Mouse (Mus musculus) heart, postnatal 0 days (tissue): ENCODE results near the gene Pgm2l1. TPM values are rescaled to one million over a fixed set of nuclear protein-coding genes. Genes with fewer than 3 reads are reported as not detected.

Source experiments
- ATAC-seq: fragments of 200-750 bp; cut with Nextera tagmentation; 2 replicates; pipeline ENCODE4 v1.8.0; 2017; ENCODE audit warnings: low read depth, moderate number of reproducible peaks, moderate library complexity; ENCODE audit not compliant: insufficient read depth
- DNase-seq: peaks from one replicate; pipeline ENCODE4 v3.0.0-alpha.2; 2016; ENCODE audit warnings: low spot score
- H3K27ac ChIP-seq: fragments of 300-500 bp; sonication (generic); 2 replicates; pipeline ENCODE4 v1.5.1; 2014; ENCODE audit warnings: low read depth, mild to moderate bottlenecking
- H3K27me3 ChIP-seq: fragments of 300-500 bp; sonication (generic); 2 replicates; pipeline ENCODE4 v1.6.1; 2014; ENCODE audit warnings: low read length, mixed read lengths; ENCODE audit not compliant: control insufficient read depth, insufficient read depth
- H3K36me3 ChIP-seq: fragments of 300-500 bp; sonication (generic); replicated peaks from 2 replicates; pipeline ENCODE4 v1.6.1; 2014; ENCODE audit warnings: low read length, mixed read lengths; ENCODE audit not compliant: control insufficient read depth, insufficient read depth
- H3K4me1 ChIP-seq: fragments of 300-500 bp; sonication (generic); 2 replicates; pipeline ENCODE4 v1.6.1; 2014; ENCODE audit warnings: antibody characterized with exemption; ENCODE audit not compliant: control insufficient read depth, insufficient read depth
- H3K4me2 ChIP-seq: fragments of 300-500 bp; sonication (generic); 2 replicates; pipeline ENCODE4 v1.6.1; 2014; ENCODE audit warnings: low read depth, mild to moderate bottlenecking, low read length, moderate library complexity
- H3K4me3 ChIP-seq: fragments of 300-500 bp; sonication (generic); 2 replicates; pipeline ENCODE4 v1.5.1; 2014; ENCODE audit warnings: low read depth, low read length
- H3K9ac ChIP-seq: fragments of 300-500 bp; sonication (generic); replicated peaks from 2 replicates; pipeline ENCODE4 v1.6.1; 2014; ENCODE audit warnings: low read depth, low read length, mixed read lengths
- H3K9me3 ChIP-seq: fragments of 300-500 bp; sonication (generic); replicated peaks from 2 replicates; pipeline ENCODE4 v1.6.1; 2016; ENCODE audit warnings: low read length; ENCODE audit not compliant: control insufficient read depth
- CTCF ChIP-seq: IDR thresholded peaks from 2 replicates; pipeline ENCODE4 v1.5.1; 2016; ENCODE audit warnings: antibody characterized with exemption, control low read depth, low read depth
- EP300 ChIP-seq: IDR thresholded peaks from 2 replicates; pipeline ENCODE4 v1.6.1; 2016; ENCODE audit warnings: antibody characterized with exemption, low read depth
- WGBS: fragments of 180-500 bp; shearing (Covaris S2); extraction: QIAGEN DNeasy Blood & Tissue Kit; methylation state at CpG from one replicate; pipeline ENCODE4 v1.1.7; 2014; 5-methylcytosine and 5-hydroxymethylcytosine counted together
- polyA plus RNA-seq: library from polyadenylated mRNA; unstranded; fragments of >200 nt; fragmentation: Nextera tagmentation; extraction: Ambion mirVana; gene quantifications from 2 replicates; pipeline ENCODE4 v1.2.1, GENCODE M21; 2015
- total RNA-seq: library from RNA; depleted of rRNA; stranded (reverse); fragments of >200 nt; gene quantifications from 2 replicates; pipeline ENCODE4 v1.2.3, GENCODE M21; 2014; ENCODE audit warnings: low replicate concordance

The Pgm2l1 gene
- total and polyA plus RNA-seq, 2 experiments from 2014 or later = 0.56 to 3.5 TPM

- WGBS = 84% methylated on average over 3 of the region's 3 CpGs
- Histone ChIP-seq H3K9ac (no peak overlapping the region), H3K27me3 (no peaks in the 10 kb centered on the region), H3K36me3 (no peaks in the 10 kb centered on the region), H3K9me3 (no peaks in the 10 kb centered on the region), H3K4me2 (no peak overlapping the region), H3K27ac (no peak overlapping the region), H3K4me1 (no peaks in the 10 kb centered on the region), H3K4me3 (no peak overlapping the region)
- TF ChIP-seq CTCF (no peak), EP300 (no peak)
- DNase-seq (no peak), ATAC-seq (no peak)
These were observed 26.0 kb upstream of the Pgm2l1 start for GRCm38 (mm10) chr7:100201191-100201590.

- DNase-seq = no peak
- H3K9me3 ChIP-seq = no peaks in the 10 kb centered on the region
- no peak overlapping the region for H3K4me3 ChIP-seq
- H3K27me3 ChIP-seq = no peaks in the 10 kb centered on the region
- H3K9ac ChIP-seq = no peak overlapping the region
- WGBS = 58% methylated on average over 3 of the region's 3 CpGs
- H3K4me1 ChIP-seq = peaks cover 10% of the 10 kb centered on the region; the same call in 1 of the 2 replicates
- TF ChIP-seq CTCF (no peak), EP300 (no peak)
- H3K4me2 ChIP-seq = no peak overlapping the region
- no peaks in the 10 kb centered on the region for H3K36me3 ChIP-seq
- no peak for ATAC-seq
- H3K27ac ChIP-seq = no peak overlapping the region
These were observed 23.6 kb upstream of the Pgm2l1 start for GRCm38 (mm10) chr7:100203616-100204015.

GRCm38 (mm10) chr7:100204871-100205270, 22.3 kb upstream of the Pgm2l1 start:
- H3K27ac ChIP-seq = no peak overlapping the region
- H3K9me3 ChIP-seq = no peaks in the 10 kb centered on the region
- no peak overlapping the region for H3K9ac ChIP-seq
- no peak overlapping the region for H3K4me2 ChIP-seq
- ATAC-seq (no peak), DNase-seq (no peak)
- WGBS = 84% methylated on average over 6 of the region's 6 CpGs
- TF ChIP-seq EP300 (no peak), CTCF (no peak)
- H3K27me3 ChIP-seq = no peaks in the 10 kb centered on the region
- H3K4me1 ChIP-seq = peaks cover 10% of the 10 kb centered on the region; the same call in 1 of the 2 replicates
- no peak overlapping the region for H3K4me3 ChIP-seq
- H3K36me3 ChIP-seq = no peaks in the 10 kb centered on the region

- 84% methylated on average over 2 of the region's 2 CpGs for WGBS
- Histone ChIP-seq H3K4me2 (no peak overlapping the region), H3K9me3 (no peaks in the 10 kb centered on the region), H3K9ac (no peak overlapping the region), H3K27me3 (no peaks in the 10 kb centered on the region), H3K4me1 (peaks cover 10% of the 10 kb centered on the region; the same call in 1 of the 2 replicates), H3K4me3 (no peak overlapping the region), H3K36me3 (no peaks in the 10 kb centered on the region), H3K27ac (no peak overlapping the region)
- ATAC-seq = no peak
- no peak for DNase-seq
- TF ChIP-seq CTCF (no peak), EP300 (no peak)
These were observed 21.1 kb upstream of the Pgm2l1 start for GRCm38 (mm10) chr7:100206144-100206543.

GRCm38 (mm10) chr7:100207886-100208285, 19.3 kb upstream of the Pgm2l1 start:
- Histone ChIP-seq H3K36me3 (no peaks in the 10 kb centered on the region), H3K27ac (no peak overlapping the region), H3K4me1 (peaks cover 10% of the 10 kb centered on the region; the same call in 1 of the 2 replicates), H3K4me2 (no peak overlapping the region), H3K27me3 (no peaks in the 10 kb centered on the region), H3K9ac (no peak overlapping the region), H3K4me3 (no peak overlapping the region), H3K9me3 (no peaks in the 10 kb centered on the region)
- no peak for TF ChIP-seq CTCF
- no peak for TF ChIP-seq EP300
- ATAC-seq = no peak
- DNase-seq = no peak

- Histone ChIP-seq H3K36me3 (no peaks in the 10 kb centered on the region), H3K4me2 (no peak overlapping the region), H3K27me3 (no peaks in the 10 kb centered on the region), H3K9ac (no peak overlapping the region), H3K4me1 (peaks cover 5% of the 10 kb centered on the region; the same call in 1 of the 2 replicates), H3K27ac (no peak overlapping the region), H3K9me3 (no peaks in the 10 kb centered on the region), H3K4me3 (no peak overlapping the region)
- ATAC-seq (no peak), DNase-seq (no peak)
- WGBS = 68% methylated on average over 4 of the region's 4 CpGs
- TF ChIP-seq EP300 = no peak
- no peak for TF ChIP-seq CTCF
These were observed 12.9 kb upstream of the Pgm2l1 start for GRCm38 (mm10) chr7:100214310-100214709.
